Mouse (Mus musculus): ENCODE data around the gene Gm20708.
A peak's percentile ranks its signal among the peaks of the same experiment; 100 is the strongest.

Gm20708 gene

DNA sequence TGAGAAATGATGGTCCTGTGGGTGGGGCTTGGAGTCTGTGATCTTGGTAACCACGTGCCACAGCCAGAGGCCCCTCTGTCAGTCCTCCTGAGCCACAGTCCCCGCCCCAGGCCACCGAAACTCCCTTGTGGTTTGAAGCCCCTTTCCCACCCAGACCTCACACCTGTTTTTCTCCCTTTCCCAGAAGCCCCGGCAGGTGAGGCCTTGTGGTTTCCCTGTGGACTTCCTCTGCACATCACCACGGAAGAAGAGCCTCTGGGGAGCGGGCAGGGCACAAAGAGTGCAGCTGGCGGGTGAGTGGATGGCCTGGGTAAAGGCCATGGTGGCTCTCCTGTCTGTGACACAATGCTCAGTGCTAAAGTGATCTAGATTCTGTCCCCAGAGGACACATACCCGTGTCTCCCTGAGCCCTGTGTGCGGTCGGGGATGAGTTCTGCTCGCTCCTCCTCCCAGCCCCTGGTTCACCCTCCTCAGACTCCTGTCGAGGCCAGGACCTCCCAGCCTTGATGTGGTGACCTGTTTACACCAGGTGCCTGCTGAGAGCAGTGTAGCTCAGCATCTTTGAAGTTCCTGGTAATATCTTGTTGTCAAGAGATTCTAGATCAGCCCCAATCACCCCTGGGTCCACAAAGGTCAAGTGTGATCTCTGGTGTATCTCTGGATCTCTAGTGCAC is 62.6 kb downstream of the Gm20708 start:
- no peak for DNase-seq

DNA sequence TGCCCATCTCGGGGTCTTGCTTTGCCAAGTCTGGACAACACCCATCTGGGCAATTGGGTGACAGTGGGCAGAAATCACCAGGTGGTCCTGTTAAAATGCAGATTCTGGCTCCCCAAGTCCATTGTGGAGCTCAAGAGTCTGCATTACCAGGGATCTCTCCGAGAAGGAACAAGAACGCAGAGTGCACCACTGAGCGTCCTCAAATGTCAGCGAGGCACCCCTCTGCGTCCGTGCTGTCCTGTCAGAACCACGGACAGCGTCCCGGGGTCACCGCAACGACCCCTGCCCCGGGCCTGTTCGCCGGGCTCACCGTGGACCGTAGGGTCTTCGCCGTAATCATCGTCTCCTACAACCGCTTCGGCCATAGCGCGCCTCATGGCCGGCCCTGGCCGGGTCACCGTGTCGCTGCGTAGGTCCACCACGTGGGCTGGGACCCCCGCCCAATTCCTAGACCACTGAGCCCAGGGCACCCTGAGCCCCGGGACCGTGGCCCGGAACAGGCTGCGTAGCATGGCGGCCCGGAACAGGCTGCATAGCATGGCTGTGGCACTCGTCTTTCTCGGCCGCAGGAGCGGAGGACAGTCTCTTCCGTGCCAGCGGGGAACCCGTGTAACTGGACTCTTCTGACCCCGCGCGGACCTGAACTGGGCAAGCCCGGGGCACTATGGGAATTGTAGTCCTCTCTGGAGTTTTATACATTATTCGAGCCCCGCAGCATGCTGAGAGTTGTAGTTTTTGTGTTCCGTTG is 63.6 kb downstream of the Gm20708 start, which contains the start of gene Tha1:
Tha1 (minus strand) TSS at position 621 of the 748 bp plus-strand sequence.
- peak; percentile 76 for DNase-seq

DNA sequence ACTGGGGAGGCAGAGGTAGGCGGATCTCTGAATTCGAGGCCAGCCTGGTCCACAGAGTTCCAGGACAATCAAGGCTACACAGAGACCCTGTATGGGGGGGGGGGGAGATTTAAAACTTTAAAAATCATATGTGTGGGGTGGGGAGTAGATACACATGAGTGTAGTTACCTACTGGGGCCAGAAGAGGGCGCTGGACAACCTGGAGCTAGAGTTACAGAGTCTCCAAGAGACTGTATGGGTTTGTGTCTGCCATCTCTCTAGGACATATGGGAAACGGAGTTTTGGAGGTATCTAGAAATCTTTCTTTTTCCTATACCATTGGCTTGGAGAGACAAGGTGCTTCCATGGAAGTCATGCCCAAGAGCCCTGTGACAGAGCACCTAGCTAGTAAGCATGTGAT is 65.0 kb downstream of the Gm20708 start:
- no peak for DNase-seq

DNA sequence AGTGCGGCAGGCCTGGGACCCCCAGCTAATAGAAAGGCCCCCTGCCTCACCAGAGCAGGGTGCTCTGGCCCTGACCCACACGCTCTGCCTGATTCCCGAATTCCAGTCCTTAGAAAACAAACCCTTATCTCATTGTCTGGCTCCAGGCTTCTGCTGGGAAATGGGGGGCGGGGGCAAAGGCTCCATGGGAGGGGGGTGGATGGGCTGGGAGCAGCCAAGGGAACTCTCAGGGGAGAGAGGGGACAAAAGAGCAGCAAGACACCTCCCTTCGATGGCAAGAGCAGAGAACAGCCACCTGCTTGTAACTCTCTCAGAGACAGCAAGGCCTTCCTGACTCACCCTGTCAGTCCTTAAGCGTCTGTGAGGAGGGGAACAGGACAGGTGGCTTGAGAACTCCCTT is 66.2 kb downstream of the Gm20708 start:
- no peak for DNase-seq

DNA sequence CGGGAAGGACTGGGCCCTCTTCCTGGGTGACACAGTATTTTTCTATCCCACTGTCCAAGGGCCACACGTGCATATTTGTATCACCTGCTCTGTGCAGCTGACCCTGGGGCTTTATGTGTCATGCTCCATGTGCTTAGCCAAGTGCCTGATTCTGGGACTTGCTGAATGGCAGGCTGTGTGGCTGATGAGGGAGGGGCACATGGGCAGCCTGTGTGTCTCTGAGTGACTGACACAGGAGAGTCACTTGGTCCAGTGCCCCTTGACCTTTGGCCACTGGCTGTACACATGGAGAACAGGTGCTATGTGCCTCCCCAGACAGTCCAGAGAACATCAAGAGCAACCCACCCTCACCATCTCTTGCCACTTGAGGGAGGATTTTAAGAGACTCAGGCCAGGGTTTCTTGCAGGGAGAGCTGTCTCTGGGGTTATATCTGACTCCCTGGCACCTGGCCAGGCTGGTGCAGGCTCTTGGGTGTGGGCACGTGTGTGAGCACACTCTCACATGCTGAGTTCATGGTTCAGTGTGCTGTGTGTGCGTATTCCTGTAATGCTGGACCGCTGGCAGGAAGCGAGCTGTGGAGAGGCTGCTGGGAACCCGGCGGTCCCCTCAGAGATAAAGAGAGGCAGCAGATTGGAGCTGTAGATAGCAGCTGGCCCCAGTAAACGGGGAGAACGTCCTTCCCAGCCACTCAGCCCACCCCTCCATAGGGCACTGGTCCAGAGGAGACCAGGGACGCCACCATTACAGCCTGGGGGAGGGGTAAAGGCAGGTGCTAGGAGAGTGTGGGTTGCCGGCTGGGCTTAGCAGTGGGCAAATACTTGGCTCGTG is 68.7 kb downstream of the Gm20708 start:
- DNase-seq = peak; percentile 74

DNA sequence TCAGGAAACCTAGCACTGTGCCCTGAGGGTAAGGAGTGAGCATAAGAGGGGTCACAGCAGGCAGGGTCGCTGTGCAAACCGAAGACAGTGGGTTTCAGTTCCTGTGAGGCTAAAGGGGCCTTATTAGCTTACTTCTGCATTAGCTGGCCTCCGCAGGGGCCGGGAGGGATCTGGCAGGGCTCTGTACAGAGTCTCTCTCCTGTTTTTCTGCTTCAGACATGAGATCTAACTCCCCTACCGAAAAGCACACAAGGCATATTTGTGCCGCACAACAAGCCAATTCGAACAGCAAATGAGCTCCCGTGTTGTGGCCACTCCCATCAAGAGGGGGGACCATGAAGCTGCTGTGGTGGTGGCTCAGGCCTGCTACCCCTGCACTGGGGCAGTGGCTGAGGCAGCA is 69.4 kb downstream of the Gm20708 start:
- peak; percentile 53 for DNase-seq

DNA sequence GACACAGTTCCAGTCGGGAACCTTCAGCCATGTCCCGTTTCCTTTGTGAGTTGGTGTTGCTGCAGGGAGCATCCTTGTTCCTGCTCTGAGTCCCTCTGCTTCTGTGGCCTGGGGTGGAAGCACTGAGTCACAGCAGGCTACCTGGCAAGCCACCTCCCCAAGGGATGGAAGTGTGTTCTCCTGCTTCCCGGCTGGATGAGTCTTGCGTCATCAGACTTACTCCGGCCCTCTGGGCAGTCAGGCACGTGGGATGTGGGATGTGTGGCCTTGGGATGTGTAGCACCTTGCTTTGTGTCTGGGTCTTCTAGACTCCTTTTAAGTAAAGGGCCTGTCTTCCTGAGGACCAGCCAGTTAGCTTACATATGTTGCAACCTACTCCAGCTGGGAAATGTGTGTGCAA is 70.2 kb downstream of the Gm20708 start:
- no peak for DNase-seq

DNA sequence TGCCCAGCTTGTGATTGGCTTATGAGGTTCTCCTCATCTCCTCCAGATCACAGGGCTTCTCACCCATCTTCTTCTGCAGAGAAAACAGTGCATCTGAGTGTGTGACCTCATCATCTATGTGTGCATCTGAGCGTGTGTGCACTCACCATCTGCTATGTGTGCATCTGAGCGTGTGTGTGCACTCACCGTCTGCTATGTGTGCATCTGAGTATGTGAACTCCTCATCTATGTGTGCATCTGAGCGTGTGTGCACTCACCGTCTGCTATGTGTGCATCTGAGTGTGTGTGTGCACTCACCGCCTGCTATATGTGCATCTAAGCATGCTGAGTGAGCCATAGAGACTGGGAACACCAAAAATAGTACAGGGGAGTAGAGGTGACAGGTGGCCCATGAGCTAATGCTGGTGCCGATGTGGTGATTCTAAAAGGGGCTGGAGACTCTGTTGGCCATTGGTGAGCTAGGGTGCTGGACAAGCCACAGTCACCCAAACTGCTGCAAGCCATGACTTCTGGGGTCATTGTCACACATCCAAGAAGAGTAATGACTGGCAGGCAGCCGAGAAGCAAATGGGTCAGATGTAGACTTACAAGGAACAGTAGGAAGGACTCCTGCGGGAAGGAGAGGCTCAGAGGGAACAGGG is 71.0 kb downstream of the Gm20708 start:
- DNase-seq = no peak

DNA sequence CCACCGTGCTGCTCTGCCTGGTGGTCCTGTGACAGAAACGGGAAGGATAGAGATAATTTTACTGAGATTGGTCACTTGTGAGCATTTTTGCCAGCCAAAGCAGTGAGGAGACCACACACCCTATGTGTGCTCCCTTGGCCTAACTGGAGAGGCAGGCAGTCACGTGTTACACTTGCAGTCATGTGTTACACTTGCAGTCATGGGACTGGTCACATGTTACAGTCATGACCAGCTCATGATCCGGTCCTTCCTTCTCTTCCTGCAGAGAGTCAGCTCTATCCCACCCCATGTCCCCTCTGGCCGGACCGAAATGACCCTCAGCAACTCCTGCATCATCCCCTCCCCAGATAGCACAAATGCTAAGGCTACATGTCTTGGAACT is 71.5 kb downstream of the Gm20708 start:
- peak; percentile 60 for DNase-seq

DNA sequence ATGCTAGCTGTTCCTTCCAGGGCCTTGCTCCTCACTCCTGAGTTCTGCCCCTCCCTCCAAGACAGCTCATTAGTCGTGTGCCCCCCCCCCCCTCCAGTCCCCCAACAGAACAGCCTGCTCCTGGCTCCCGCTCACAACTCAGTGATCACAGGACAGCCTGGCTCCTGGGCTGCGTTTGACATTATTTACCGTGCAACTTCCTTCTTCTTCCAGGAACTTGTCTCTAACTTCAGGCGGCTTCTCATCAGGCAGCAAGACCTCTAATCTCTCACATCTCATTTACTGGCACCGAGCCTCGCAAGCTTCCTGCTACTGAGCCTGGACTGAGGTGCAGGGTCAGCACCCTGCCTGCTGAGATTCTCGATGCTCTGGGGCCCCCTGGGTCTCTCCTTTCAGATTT is 72.3 kb downstream of the Gm20708 start:
- DNase-seq = peak; percentile 31

DNA sequence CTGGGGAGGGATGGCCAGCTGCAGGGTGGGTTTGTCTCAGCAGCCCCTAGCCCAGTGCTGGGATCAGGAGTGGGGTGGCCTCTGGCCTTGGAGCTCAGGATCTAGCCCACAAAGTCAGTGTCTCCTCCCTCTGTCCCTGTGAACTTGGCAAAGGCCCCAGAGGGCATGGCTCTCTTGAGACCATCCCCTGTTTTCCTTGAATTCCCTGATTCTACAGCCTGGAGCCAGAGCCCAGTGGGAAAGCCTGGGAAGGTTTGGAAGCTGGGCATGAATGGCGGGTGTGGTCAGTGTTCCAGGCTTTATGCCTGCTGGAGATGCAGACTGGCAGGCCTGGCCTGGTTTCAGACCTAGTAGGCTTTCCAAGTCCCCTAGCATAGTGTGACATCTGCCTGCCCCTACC is 72.7 kb downstream of the Gm20708 start:
- DNase-seq = no peak

DNA sequence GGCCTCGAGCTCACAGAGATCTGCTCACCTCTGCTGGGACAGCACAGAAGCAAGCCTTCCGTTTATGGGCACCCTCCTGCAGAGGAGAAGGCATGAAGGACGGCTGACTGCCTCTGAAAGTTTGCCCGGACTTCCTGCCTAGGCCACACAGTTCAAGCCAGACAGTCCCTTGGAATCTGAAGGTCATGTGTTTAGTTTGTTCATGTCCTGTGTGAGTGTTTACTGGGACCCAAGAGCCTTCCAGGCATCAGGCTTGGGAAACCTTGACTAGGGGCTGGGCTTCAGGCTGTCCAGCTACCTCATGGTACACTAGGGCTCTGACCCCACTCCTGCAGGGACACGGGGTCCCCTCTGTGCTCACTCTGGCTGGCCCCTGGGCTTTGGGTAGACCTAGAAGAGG is 76.5 kb downstream of the Gm20708 start:
- no peak for DNase-seq

DNA sequence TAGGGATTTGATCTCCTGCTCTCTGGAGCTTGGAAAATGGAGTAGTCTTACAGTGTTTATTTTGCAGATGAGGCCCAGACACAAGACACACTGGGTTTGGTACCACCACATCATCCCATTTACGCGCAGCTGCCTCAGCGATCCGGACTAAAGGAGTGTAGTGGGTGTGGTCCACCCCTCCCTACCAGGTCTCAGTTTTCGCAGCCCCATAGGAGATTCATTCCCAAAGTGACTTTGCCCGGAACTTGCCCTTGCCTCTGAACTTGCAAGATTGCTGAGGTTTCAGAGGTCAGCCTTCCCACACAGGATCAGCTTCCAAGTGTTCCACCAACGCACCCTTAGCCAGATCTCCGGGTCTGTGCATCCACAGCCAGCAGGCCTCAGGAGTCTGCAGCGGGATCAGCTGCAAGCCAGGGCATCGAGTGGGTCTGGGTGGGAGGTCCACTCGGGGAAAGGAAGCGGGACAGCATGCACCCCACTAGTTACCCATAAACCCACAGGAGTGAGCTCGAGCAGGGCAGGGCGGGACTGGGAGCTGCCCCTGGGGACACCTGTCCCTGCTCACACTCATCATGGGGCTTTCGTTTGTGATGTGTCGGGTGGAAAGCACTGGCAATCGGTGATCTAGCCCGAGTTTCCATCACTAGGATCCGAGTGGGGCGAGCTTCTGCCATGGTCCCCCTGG is 78.8 kb downstream of the Gm20708 start:
- no peak for DNase-seq

DNA sequence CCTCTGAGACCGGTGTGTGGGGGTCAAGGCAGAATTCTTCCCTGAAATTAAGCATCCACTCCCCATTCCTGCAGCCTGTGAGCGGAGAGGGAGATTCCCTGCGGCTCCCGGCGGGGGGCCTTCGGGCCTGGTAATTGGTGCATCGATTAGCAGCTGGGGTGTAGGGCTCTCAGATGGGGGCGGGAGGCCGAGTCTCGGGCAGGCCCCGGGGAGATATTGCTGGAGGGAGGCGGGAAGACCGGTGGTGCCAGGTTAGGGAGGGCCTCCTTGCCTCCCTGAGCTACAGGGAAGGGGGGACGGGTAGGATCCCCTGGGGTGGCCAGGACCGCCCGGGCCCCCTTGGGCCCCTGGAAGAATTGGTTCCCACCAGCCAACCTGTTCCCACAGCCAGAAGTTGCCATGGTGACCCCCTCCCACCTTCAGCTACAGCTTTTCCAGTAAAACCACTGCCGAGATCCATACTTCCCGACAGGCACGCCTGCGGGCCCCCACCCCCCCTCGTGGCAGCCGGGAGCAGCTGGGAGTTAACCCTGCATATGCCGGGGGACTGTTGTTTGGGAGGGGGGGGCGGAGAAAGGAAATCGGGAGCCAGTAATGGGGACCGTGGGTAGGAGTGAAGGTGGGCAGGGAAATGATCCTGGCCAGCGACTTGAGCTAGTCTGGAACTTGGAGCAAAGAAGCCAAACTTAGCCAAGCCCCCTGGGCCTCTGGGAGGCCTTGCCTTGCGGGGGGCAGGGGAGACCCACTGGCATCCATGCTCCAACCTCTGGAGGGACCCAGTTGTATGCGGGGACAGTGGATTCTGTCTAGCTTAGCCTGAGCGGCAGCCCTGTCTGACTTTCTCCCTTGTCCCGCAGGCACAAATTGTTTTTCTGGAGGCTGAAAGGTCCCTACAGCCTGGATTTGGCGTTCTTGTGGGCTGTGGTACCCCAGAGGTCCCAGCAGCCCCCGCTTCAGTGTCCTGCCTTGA is 79.7 kb downstream of the Gm20708 start:
- DNase-seq = peak; percentile 22

Data from layer of hippocampus, adult 9-11 months (tissue).